Mouse (Mus musculus): ENCODE data around the gene Agpat2. TPM values are rescaled to one million over a fixed set of nuclear protein-coding genes. Genes with fewer than 3 reads are reported as not detected.

Agpat2 gene
- total and polyA plus RNA-seq, 2 experiments from 2014 or later = 5.0 to 6.4 TPM

- DNase-seq (ENCODE audit: low spot score) = no peak
- Histone ChIP-seq H3K36me3 (ENCODE audit: insufficient read depth, low read length) (no peaks in the 10 kb centered on the region), H3K9ac (replicated peaks; ENCODE audit: low read length, poor library complexity, severe bottlenecking) (no peak overlapping the region), H3K4me2 (ENCODE audit: low read depth, low read length, poor library complexity, severe bottlenecking) (no peak overlapping the region), H3K27ac (ENCODE audit: low read depth, low read length) (no peak overlapping the region), H3K4me3 (ENCODE audit: low read depth, low read length) (no peak overlapping the region), H3K27me3 (ENCODE audit: insufficient read depth, low read length) (peaks cover 8% of the 10 kb centered on the region; the same call in 1 of the 2 replicates), H3K4me1 (ENCODE audit: insufficient read depth, low read length) (peaks cover 4% of the 10 kb centered on the region; the same call in 1 of the 2 replicates), H3K9me3 (ENCODE audit: low read length) (no peaks in the 10 kb centered on the region)
- 84% methylated on average over 1 of the region's 1 CpGs for WGBS
- no peak for TF ChIP-seq CTCF (IDR thresholded peaks at IDR 0.05)
- ATAC-seq (ENCODE audit: low FRiP score) = no peak
Measured at GRCm38 (mm10) chr2:26601595-26601994, 2.6 kb downstream of the Agpat2 start.

GRCm38 (mm10) chr2:26600664-26601063 is 3.6 kb downstream of the Agpat2 start:
- H3K27me3 ChIP-seq (ENCODE audit: insufficient read depth, low read length) = peaks cover 8% of the 10 kb centered on the region; the same call in 1 of the 2 replicates
- no peak overlapping the region for H3K27ac ChIP-seq (ENCODE audit: low read depth, low read length)
- ATAC-seq (ENCODE audit: low FRiP score) = no peak
- H3K9ac ChIP-seq (replicated peaks; ENCODE audit: low read length, poor library complexity, severe bottlenecking) = no peak overlapping the region
- no peak for TF ChIP-seq CTCF (IDR thresholded peaks at IDR 0.05)
- no peak for DNase-seq (ENCODE audit: low spot score)
- H3K4me1 ChIP-seq (ENCODE audit: insufficient read depth, low read length) = peaks cover 4% of the 10 kb centered on the region; the same call in 1 of the 2 replicates
- WGBS = 91% methylated on average over 2 of the region's 2 CpGs
- no peak overlapping the region for H3K4me3 ChIP-seq (ENCODE audit: low read depth, low read length)
- H3K9me3 ChIP-seq (ENCODE audit: low read length) = no peaks in the 10 kb centered on the region
- no peaks in the 10 kb centered on the region for H3K36me3 ChIP-seq (ENCODE audit: insufficient read depth, low read length)
- H3K4me2 ChIP-seq (ENCODE audit: low read depth, low read length, poor library complexity, severe bottlenecking) = no peak overlapping the region

- Histone ChIP-seq H3K9ac (replicated peaks; ENCODE audit: low read length, poor library complexity, severe bottlenecking) (no peak overlapping the region), H3K36me3 (ENCODE audit: insufficient read depth, low read length) (no peaks in the 10 kb centered on the region), H3K4me1 (ENCODE audit: insufficient read depth, low read length) (peaks cover 4% of the 10 kb centered on the region; the same call in 1 of the 2 replicates), H3K9me3 (ENCODE audit: low read length) (no peaks in the 10 kb centered on the region), H3K27me3 (ENCODE audit: insufficient read depth, low read length) (peaks cover 8% of the 10 kb centered on the region; the same call in 1 of the 2 replicates), H3K27ac (ENCODE audit: low read depth, low read length) (no peak overlapping the region), H3K4me2 (ENCODE audit: low read depth, low read length, poor library complexity, severe bottlenecking) (no peak overlapping the region), H3K4me3 (ENCODE audit: low read depth, low read length) (no peak overlapping the region)
- DNase-seq (ENCODE audit: low spot score) (no peak), ATAC-seq (ENCODE audit: low FRiP score) (no peak)
- WGBS = 91% methylated on average over 4 of the region's 4 CpGs
- TF ChIP-seq CTCF (IDR thresholded peaks at IDR 0.05) = no peak
Measured at GRCm38 (mm10) chr2:26599965-26600364, 4.3 kb downstream of the Agpat2 start.

GRCm38 (mm10) chr2:26598462-26598861 is 5.8 kb downstream of the Agpat2 start:
- H3K9me3 ChIP-seq (ENCODE audit: low read length) = no peaks in the 10 kb centered on the region
- DNase-seq (ENCODE audit: low spot score) (no peak), ATAC-seq (ENCODE audit: low FRiP score) (no peak)
- H3K36me3 ChIP-seq (ENCODE audit: insufficient read depth, low read length) = no peaks in the 10 kb centered on the region
- TF ChIP-seq CTCF (IDR thresholded peaks at IDR 0.05) = no peak
- no peaks in the 10 kb centered on the region for H3K4me1 ChIP-seq (ENCODE audit: insufficient read depth, low read length)
- H3K27me3 ChIP-seq (ENCODE audit: insufficient read depth, low read length) = peaks cover 5% of the 10 kb centered on the region; the same call in 1 of the 2 replicates
- WGBS = 80% methylated on average over 3 of the region's 3 CpGs
- H3K4me2 ChIP-seq (ENCODE audit: low read depth, low read length, poor library complexity, severe bottlenecking) = no peak overlapping the region
- H3K9ac ChIP-seq (replicated peaks; ENCODE audit: low read length, poor library complexity, severe bottlenecking) = no peak overlapping the region
- H3K4me3 ChIP-seq (ENCODE audit: low read depth, low read length) = no peak overlapping the region
- no peak overlapping the region for H3K27ac ChIP-seq (ENCODE audit: low read depth, low read length)

GRCm38 (mm10) chr2:26597810-26598209 is 6.4 kb downstream of the Agpat2 start:
- no peaks in the 10 kb centered on the region for H3K9me3 ChIP-seq (ENCODE audit: low read length)
- H3K27me3 ChIP-seq (ENCODE audit: insufficient read depth, low read length) = no peaks in the 10 kb centered on the region
- no peak for DNase-seq (ENCODE audit: low spot score)
- no peak overlapping the region for H3K27ac ChIP-seq (ENCODE audit: low read depth, low read length)
- ATAC-seq (ENCODE audit: low FRiP score) = no peak
- whole genome bisulfite sequencing = 90% methylated on average over 2 of the region's 2 CpGs
- TF ChIP-seq CTCF (IDR thresholded peaks at IDR 0.05) = no peak
- no peak overlapping the region for H3K4me2 ChIP-seq (ENCODE audit: low read depth, low read length, poor library complexity, severe bottlenecking)
- no peak overlapping the region for H3K9ac ChIP-seq (replicated peaks; ENCODE audit: low read length, poor library complexity, severe bottlenecking)
- no peaks in the 10 kb centered on the region for H3K4me1 ChIP-seq (ENCODE audit: insufficient read depth, low read length)
- H3K4me3 ChIP-seq (ENCODE audit: low read depth, low read length) = no peak overlapping the region
- no peaks in the 10 kb centered on the region for H3K36me3 ChIP-seq (ENCODE audit: insufficient read depth, low read length)

- H3K27ac ChIP-seq (ENCODE audit: low read depth, low read length) = no peak overlapping the region
- DNase-seq (ENCODE audit: low spot score) = no peak
- 92% methylated on average over 3 of the region's 3 CpGs for WGBS
Measured at GRCm38 (mm10) chr2:26596898-26597297, 7.3 kb downstream of the Agpat2 start.

More at GRCm38 (mm10) chr2:26596898-26597297, 7.3 kb downstream of the Agpat2 start:
- H3K4me2 ChIP-seq (ENCODE audit: low read depth, low read length, poor library complexity, severe bottlenecking) = no peak overlapping the region
- H3K4me3 ChIP-seq (ENCODE audit: low read depth, low read length) = no peak overlapping the region
- TF ChIP-seq CTCF (IDR thresholded peaks at IDR 0.05) = no peak
- H3K9me3 ChIP-seq (ENCODE audit: low read length) = no peaks in the 10 kb centered on the region
- H3K4me1 ChIP-seq (ENCODE audit: insufficient read depth, low read length) = no peaks in the 10 kb centered on the region
- no peaks in the 10 kb centered on the region for H3K36me3 ChIP-seq (ENCODE audit: insufficient read depth, low read length)
- no peak overlapping the region for H3K9ac ChIP-seq (replicated peaks; ENCODE audit: low read length, poor library complexity, severe bottlenecking)
- ATAC-seq (ENCODE audit: low FRiP score) = no peak
- no peaks in the 10 kb centered on the region for H3K27me3 ChIP-seq (ENCODE audit: insufficient read depth, low read length)

Data from midbrain, postnatal 0 days (tissue).